Mouse (Mus musculus) forebrain, postnatal 0 days (tissue): Measurements from ENCODE around the gene Serpine1. TPM values are rescaled to one million over a fixed set of nuclear protein-coding genes. Genes with fewer than 3 reads are reported as not detected.
"Not testable (repeated sequence)": the region's sequence is repeated elsewhere in the genome, so short reads cannot be mapped to it uniquely, and the experiment has no call there.

Experiments
- ATAC-seq: fragments of 200-750 bp; cut with Nextera tagmentation; 2 replicates; pipeline ENCODE4 v1.8.0; 2017; ENCODE audit warnings: mild to moderate bottlenecking, moderate library complexity
- DNase-seq: peaks from one replicate; pipeline ENCODE4 v3.0.0-alpha.2; 2015
- H3K27ac ChIP-seq: fragments of 300-500 bp; sonication (generic); 2 replicates; pipeline ENCODE4 v1.5.1; 2014; ENCODE audit warnings: low read depth, mild to moderate bottlenecking, antibody characterized with exemption, low read length, moderate library complexity, mixed read lengths
- H3K27me3 ChIP-seq: fragments of 300-500 bp; sonication (generic); 2 replicates; pipeline ENCODE4 v1.6.1; 2014; ENCODE audit warnings: mild to moderate bottlenecking, low read length, mixed read lengths; ENCODE audit not compliant: insufficient read depth
- H3K36me3 ChIP-seq: fragments of 300-500 bp; sonication (generic); 2 replicates; pipeline ENCODE4 v1.6.1; 2014; ENCODE audit warnings: mild to moderate bottlenecking, moderate library complexity; ENCODE audit not compliant: insufficient read depth
- H3K4me1 ChIP-seq: fragments of 300-500 bp; sonication (generic); 2 replicates; pipeline ENCODE4 v1.6.1; 2014; ENCODE audit warnings: antibody characterized with exemption; ENCODE audit not compliant: insufficient read depth
- H3K4me2 ChIP-seq: fragments of 300-500 bp; sonication (generic); 2 replicates; pipeline ENCODE4 v1.6.1; 2014; ENCODE audit warnings: low read depth, mild to moderate bottlenecking, moderate library complexity
- H3K4me3 ChIP-seq: fragments of 300-500 bp; sonication (generic); 2 replicates; pipeline ENCODE4 v1.5.1; 2014; ENCODE audit warnings: low read depth, low read length, mixed read lengths
- H3K9ac ChIP-seq: fragments of 300-500 bp; sonication (generic); 2 replicates; pipeline ENCODE4 v1.6.1; 2014; ENCODE audit warnings: mild to moderate bottlenecking
- H3K9me3 ChIP-seq: fragments of 300-500 bp; sonication (generic); 2 replicates; pipeline ENCODE4 v1.6.1; 2016; ENCODE audit warnings: low read length
- CTCF ChIP-seq: sonication (generic); IDR thresholded peaks from 2 replicates; pipeline ENCODE4 v1.5.1; 2016; ENCODE audit warnings: antibody characterized with exemption, control low read depth, low read depth
- WGBS: fragments of 180-500 bp; shearing (Covaris S2); extraction: QIAGEN DNeasy Blood & Tissue Kit; methylation state at CpG from one replicate; pipeline ENCODE4 v1.1.7; 2014; 5-methylcytosine and 5-hydroxymethylcytosine counted together
- polyA plus RNA-seq: library from polyadenylated mRNA; unstranded; fragments of >200 nt; fragmentation: Nextera tagmentation; extraction: Ambion mirVana; gene quantifications from 2 replicates; pipeline ENCODE4 v1.2.1, GENCODE M21; 2015
- total RNA-seq: library from RNA; depleted of rRNA; stranded (reverse); fragments of >200 nt; gene quantifications from 2 replicates; pipeline ENCODE4 v1.2.3, GENCODE M21; 2014; rRNA removed

Serpine1 gene
- total RNA-seq (1.2 and 3.1 TPM in 2 replicates), polyA plus RNA-seq (0.06 and 0.28 TPM in 2 replicates)

GRCm38 (mm10) chr5:137072079-137072960 is at the start of gene Serpine1:
Gene Serpine1, minus strand, starts transcription at chr5:137072268.
- Histone ChIP-seq H3K36me3 (no peaks in the 10 kb centered on the region), H3K9me3 (no peaks in the 10 kb centered on the region), H3K9ac (no peak within 1 kb of the TSS), H3K4me3 (peak within 1 kb of the TSS; percentile 17; the same call in 1 of the 2 replicates), H3K27ac (peak within 1 kb of the TSS; percentile 22; the same call in 1 of the 2 replicates), H3K4me1 (no peaks in the 10 kb centered on the region; the same call in 1 of the 2 replicates), H3K27me3 (no peaks in the 10 kb centered on the region), H3K4me2 (peak within 1 kb of the TSS; percentile 42)
- DNase-seq (peak; percentile 82), ATAC-seq (peak; percentile 97)
- WGBS = 15% methylated on average over 23 of the region's 23 CpGs
- TF ChIP-seq CTCF = no peak

DNA sequence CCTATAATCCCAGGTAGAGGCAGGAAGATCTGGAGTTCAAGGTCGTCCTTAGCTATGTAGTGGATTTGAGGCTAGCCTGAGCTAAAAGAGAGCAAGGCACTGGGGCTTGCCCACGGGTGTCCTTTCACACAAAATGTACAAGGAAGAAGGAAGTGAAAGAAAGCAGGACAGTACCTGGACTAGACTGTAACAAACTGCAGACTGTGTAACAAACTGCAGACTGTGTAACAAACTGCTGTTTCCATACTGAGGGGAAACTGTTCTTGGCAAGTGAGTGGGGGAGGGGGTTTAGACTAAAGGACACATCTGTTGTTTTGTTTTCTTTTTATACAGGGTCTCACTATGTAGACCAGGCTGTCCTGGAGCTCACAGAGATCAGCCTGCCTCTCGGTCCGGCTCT is 49.2 kb upstream of the Serpine1 start:
- no peak for TF ChIP-seq CTCF
- H3K27me3 ChIP-seq = no peaks in the 10 kb centered on the region
- no peak overlapping the region for H3K4me3 ChIP-seq
- H3K9ac ChIP-seq = no peak overlapping the region
- peaks cover 12% of the 10 kb centered on the region; the same call in 1 of the 2 replicates for H3K4me1 ChIP-seq
- DNase-seq (no peak), ATAC-seq (no peak)
- no peak overlapping the region for H3K27ac ChIP-seq
- WGBS = 75% methylated on average over 4 of the region's 4 CpGs
- no peak overlapping the region for H3K4me2 ChIP-seq
- H3K36me3 ChIP-seq = no peaks in the 10 kb centered on the region
- H3K9me3 ChIP-seq = no peaks in the 10 kb centered on the region

DNA sequence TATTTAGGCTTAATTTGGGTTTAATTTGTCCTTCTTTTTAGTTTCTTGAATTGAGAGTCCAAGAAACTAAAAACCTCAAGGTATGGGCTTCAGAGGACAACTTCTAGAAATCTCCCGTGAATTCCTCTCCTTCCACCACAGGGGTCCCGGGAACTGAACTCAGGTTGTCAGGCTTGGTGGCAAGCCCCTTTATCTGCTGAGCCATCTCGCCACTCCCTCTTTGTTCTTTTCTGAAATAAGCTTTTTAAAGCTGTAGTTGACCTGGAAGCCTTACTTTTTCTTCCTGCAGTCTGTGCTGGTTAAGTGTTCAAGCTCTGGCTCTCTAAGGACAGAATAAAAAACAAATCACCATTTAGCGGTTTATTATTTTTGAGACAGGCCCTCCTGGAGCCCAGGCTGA is 46.8 kb upstream of the Serpine1 start:
- Histone ChIP-seq H3K36me3 (no peaks in the 10 kb centered on the region), H3K4me1 (peaks cover 12% of the 10 kb centered on the region; the same call in 1 of the 2 replicates), H3K4me3 (no peak overlapping the region), H3K4me2 (no peak overlapping the region), H3K9me3 (no peaks in the 10 kb centered on the region), H3K27ac (no peak overlapping the region), H3K27me3 (no peaks in the 10 kb centered on the region), H3K9ac (no peak overlapping the region)
- DNase-seq = no peak
- no peak for TF ChIP-seq CTCF
- ATAC-seq = no peak
- WGBS = 60% methylated on average over 4 of the region's 4 CpGs

- not testable (repeated sequence) for ATAC-seq
Observed at GRCm38 (mm10) chr5:137117994-137118393, 45.9 kb upstream of the Serpine1 start.

GRCm38 (mm10) chr5:137116987-137117386 is 44.9 kb upstream of the Serpine1 start:
- H3K27me3 ChIP-seq = no peaks in the 10 kb centered on the region
- no peak overlapping the region for H3K4me2 ChIP-seq
- no peak for DNase-seq
- H3K9ac ChIP-seq = no peak overlapping the region
- no peaks in the 10 kb centered on the region for H3K36me3 ChIP-seq
- no peak overlapping the region for H3K27ac ChIP-seq
- no peak for ATAC-seq
- H3K9me3 ChIP-seq = no peaks in the 10 kb centered on the region
- TF ChIP-seq CTCF = no peak
- 95% methylated on average over 2 of the region's 2 CpGs for WGBS
- no peak overlapping the region for H3K4me3 ChIP-seq
- H3K4me1 ChIP-seq = 0 out of 2 replicates have a peak, but pooled peaks cover under 1% of the 10 kb centered on the region

More at GRCm38 (mm10) chr5:137117994-137118393, 45.9 kb upstream of the Serpine1 start:
- H3K27ac ChIP-seq, H3K4me3 ChIP-seq, H3K27me3 ChIP-seq, H3K4me2 ChIP-seq, DNase-seq, H3K36me3 ChIP-seq, H3K9me3 ChIP-seq, H3K9ac ChIP-seq: not testable (repeated sequence)
- WGBS = 85% methylated on average over 3 of the region's 3 CpGs
- peaks cover 10% of the 10 kb centered on the region; the same call in 1 of the 2 replicates for H3K4me1 ChIP-seq

- ATAC-seq (no peak), DNase-seq (no peak)
- no peaks in the 10 kb centered on the region for H3K36me3 ChIP-seq
Observed at GRCm38 (mm10) chr5:137115866-137116847, 44.1 kb upstream of the Serpine1 start, which contains the start of gene Trim56. Gene Trim56, minus strand, starts transcription at chr5:137116209.

More at GRCm38 (mm10) chr5:137115866-137116847, 44.1 kb upstream of the Serpine1 start, which contains the start of gene Trim56:
- Histone ChIP-seq H3K4me2 (peak within 1 kb of the TSS; percentile 46), H3K27me3 (no peaks in the 10 kb centered on the region), H3K4me3 (peak within 1 kb of the TSS; percentile 32), H3K27ac (no peak within 1 kb of the TSS), H3K9ac (peak within 1 kb of the TSS; percentile 44), H3K4me1 (no peaks in the 10 kb centered on the region), H3K9me3 (no peaks in the 10 kb centered on the region)
- TF ChIP-seq CTCF = no peak
- WGBS = 17% methylated on average over 29 of the region's 29 CpGs
